Mouse (Mus musculus): ENCODE data around the gene Galp.

- TF ChIP-seq MAX (IDR thresholded peaks at IDR 0.05; ENCODE audit: low read depth) (no peak), POLR2A (IDR thresholded peaks at IDR 0.05; ENCODE audit: insufficient read length, low read depth) (no peak), TCF12 (IDR thresholded peaks at IDR 0.05; ENCODE audit: insufficient read depth, poor library complexity, severe bottlenecking) (no peak), MYOD1 (IDR thresholded peaks at IDR 0.05; ENCODE audit: control insufficient read depth in 1 of 3, insufficient read length in 2 of 3, low read depth in 2 of 3) (no peak), POLR2AphosphoS2 (IDR thresholded peaks at IDR 0.05; ENCODE audit: insufficient read length, low read depth) (no peak)
Observed at GRCm38 (mm10) chr7:6173872-6174271, 23.0 kb upstream of the Galp start.
